Mouse (Mus musculus): ENCODE measurements around the gene Pigz. TPM values are rescaled to one million over a fixed set of nuclear protein-coding genes. Genes with fewer than 3 reads are reported as not detected.

The Pigz gene
- polyA plus RNA-seq (2012; rRNA removed), result 2.3 and 2.6 TPM in 2 replicates

GRCm38 (mm10) chr16:31933751-31934549, at the start of gene Pigz:
Gene Pigz (plus strand): TSS chr16:31933851.

GRCm38 (mm10) chr16:31948345-31948774, 14.7 kb downstream of the Pigz start, which contains the start of the genes 0610012G03Rik and Ncbp2:
Gene 0610012G03Rik (minus strand): TSS chr16:31948494.
Gene Ncbp2 (plus strand): TSS chr16:31948513.

Other genes starting within 250 kb of the Pigz start
- gene Meltf, start 55.0 kb upstream of the Pigz start, polyA plus RNA-seq (2012; rRNA removed), result 0.23 and 0.32 TPM in 2 replicates
- 86.2 and 88.4 TPM in 2 replicates for gene 0610012G03Rik, start 14.6 kb downstream of the Pigz start, polyA plus RNA-seq (2012; rRNA removed)
- 121 and 134 TPM in 2 replicates for gene Ncbp2, start 14.7 kb downstream of the Pigz start, polyA plus RNA-seq (2012; rRNA removed)
- gene Senp5, start 69.4 kb downstream of the Pigz start, polyA plus RNA-seq (2012; rRNA removed), result 19.5 and 19.9 TPM in 2 replicates
- 27.0 and 28.0 TPM in 2 replicates for gene Pak2, start 145.5 kb downstream of the Pigz start, polyA plus RNA-seq (2012; rRNA removed)
- gene Pigx, start 165.9 kb downstream of the Pigz start, polyA plus RNA-seq (2012; rRNA removed), result 73.2 and 76.4 TPM in 2 replicates
- 34.8 and 39.6 TPM in 2 replicates for gene Cep19, start 165.9 kb downstream of the Pigz start, polyA plus RNA-seq (2012; rRNA removed)
- gene Nrros, start 231.7 kb downstream of the Pigz start, polyA plus RNA-seq (2012; rRNA removed), result 5.1 and 5.8 TPM in 2 replicates
- gene Bex6, start 246.0 kb downstream of the Pigz start, polyA plus RNA-seq (2012; rRNA removed), result not detected in 2 replicates